Mouse (Mus musculus) neural tube, embryonic 14.5 days (tissue): ENCODE data around the gene Vcan. TPM values are rescaled to one million over a fixed set of nuclear protein-coding genes. Genes with fewer than 3 reads are reported as not detected.

Source experiments
- ATAC-seq: fragments of 200-750 bp; cut with Nextera tagmentation; 2 replicates; pipeline ENCODE4 v1.8.0; 2017; ENCODE audit warnings: low read depth, mild to moderate bottlenecking, moderate TSS enrichment, moderate library complexity
- H3K27ac ChIP-seq: fragments of 300-500 bp; sonication (generic); 2 replicates; pipeline ENCODE4 v1.5.1; 2014; ENCODE audit warnings: low read depth, mild to moderate bottlenecking, control low read depth, low read length, moderate library complexity, mixed read lengths
- H3K27me3 ChIP-seq: fragments of 300-500 bp; sonication (generic); 2 replicates; pipeline ENCODE4 v1.6.1; 2014; ENCODE audit warnings: low read length; ENCODE audit not compliant: control insufficient read depth, insufficient read depth
- H3K36me3 ChIP-seq: fragments of 300-500 bp; sonication (generic); 2 replicates; pipeline ENCODE4 v1.6.1; 2014; ENCODE audit warnings: low read length, mixed read lengths; ENCODE audit not compliant: control insufficient read depth, insufficient read depth
- H3K4me1 ChIP-seq: fragments of 300-500 bp; sonication (generic); 2 replicates; pipeline ENCODE4 v1.6.1; 2014; ENCODE audit warnings: low read length; ENCODE audit not compliant: control insufficient read depth, insufficient read depth
- H3K4me2 ChIP-seq: fragments of 300-500 bp; sonication (generic); 2 replicates; pipeline ENCODE4 v1.6.1; 2014; ENCODE audit warnings: mild to moderate bottlenecking, low read depth, low read length, control low read depth
- H3K4me3 ChIP-seq: fragments of 300-500 bp; sonication (generic); 2 replicates; pipeline ENCODE4 v1.5.1; 2014; ENCODE audit warnings: low read depth, low read length, control low read depth, mixed read lengths
- H3K9ac ChIP-seq: fragments of 300-500 bp; sonication (generic); replicated peaks from 2 replicates; pipeline ENCODE4 v1.6.1; 2014; ENCODE audit warnings: low read depth, mild to moderate bottlenecking, control low read depth, low read length, mixed read lengths
- H3K9me3 ChIP-seq: fragments of 300-500 bp; sonication (generic); 2 replicates; pipeline ENCODE4 v1.6.1; 2016; ENCODE audit warnings: low read length; ENCODE audit not compliant: control insufficient read depth
- WGBS: fragments of 180-500 bp; shearing (Covaris S2); extraction: QIAGEN DNeasy Blood & Tissue Kit; methylation state at CpG from one replicate; pipeline ENCODE4 v1.1.7; 2014; 5-methylcytosine and 5-hydroxymethylcytosine counted together
- polyA plus RNA-seq: library from polyadenylated mRNA; unstranded; fragments of >200 nt; fragmentation: Nextera tagmentation; extraction: Ambion mirVana; gene quantifications from 2 replicates; pipeline ENCODE4 v1.2.1, GENCODE M21; 2014

The Vcan gene
- polyA plus RNA-seq, 1 experiment from 2014 or later = 19.8 TPM

DNA sequence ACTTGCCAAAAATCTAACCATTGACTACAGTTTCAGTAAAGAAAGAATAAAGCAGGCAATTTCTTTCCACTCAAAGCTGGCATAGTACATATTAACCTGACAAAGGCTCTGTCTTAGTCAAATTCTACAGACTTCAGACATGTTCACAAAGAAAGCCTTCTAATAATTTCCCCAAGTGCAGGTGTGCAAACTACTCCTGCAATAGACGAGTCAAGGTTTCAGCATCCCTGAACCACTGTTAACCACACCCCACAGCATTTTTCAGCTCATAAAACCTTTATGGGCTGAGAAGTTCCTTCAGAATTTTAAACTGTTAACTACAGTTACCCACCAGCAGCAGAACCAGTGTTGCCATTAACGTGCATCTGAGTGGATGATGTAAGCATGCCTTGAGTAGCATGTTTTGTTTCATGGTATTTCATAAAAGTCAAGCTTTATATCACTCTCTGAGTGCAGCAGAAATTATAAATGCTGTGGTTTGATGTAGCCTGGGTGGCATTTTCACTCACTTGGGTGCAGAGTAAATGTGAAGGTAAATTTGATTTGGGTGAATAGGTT lies 42.2 kb downstream of the Vcan start:
- no peak overlapping the region for H3K4me2 ChIP-seq
- peaks cover 5% of the 10 kb centered on the region; the same call in 1 of the 2 replicates for H3K36me3 ChIP-seq
- WGBS = 89% methylated on average over 2 of the region's 2 CpGs
- no peaks in the 10 kb centered on the region for H3K9me3 ChIP-seq
- no peak overlapping the region for H3K9ac ChIP-seq
- no peak overlapping the region for H3K4me3 ChIP-seq
- no peak overlapping the region for H3K27ac ChIP-seq
- H3K4me1 ChIP-seq = no peaks in the 10 kb centered on the region
- H3K27me3 ChIP-seq = no peaks in the 10 kb centered on the region
- ATAC-seq = no peak

DNA sequence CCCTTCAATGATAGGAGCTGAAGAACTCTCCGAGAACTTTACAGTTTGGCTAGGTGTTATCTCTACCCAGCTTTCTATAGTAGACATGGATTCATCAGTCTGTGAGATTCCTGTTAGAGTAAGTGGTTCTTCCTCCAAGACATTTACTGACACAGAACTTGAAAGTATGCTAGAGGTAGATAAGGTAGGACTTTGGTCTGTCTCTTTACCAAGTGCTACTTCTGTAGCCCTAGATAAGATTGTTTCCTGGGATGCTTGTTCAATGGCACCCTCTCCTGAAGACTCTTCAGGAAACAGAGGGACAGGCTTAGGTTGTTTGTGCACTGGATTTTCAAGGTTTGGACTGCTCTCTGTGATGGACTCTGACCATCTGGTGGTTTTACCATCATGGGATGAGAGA lies 49.7 kb downstream of the Vcan start:
- H3K4me1 ChIP-seq = no peaks in the 10 kb centered on the region
- no peak for ATAC-seq
- whole genome bisulfite sequencing = 90% methylated on average over 1 of the region's 1 CpGs

DNA sequence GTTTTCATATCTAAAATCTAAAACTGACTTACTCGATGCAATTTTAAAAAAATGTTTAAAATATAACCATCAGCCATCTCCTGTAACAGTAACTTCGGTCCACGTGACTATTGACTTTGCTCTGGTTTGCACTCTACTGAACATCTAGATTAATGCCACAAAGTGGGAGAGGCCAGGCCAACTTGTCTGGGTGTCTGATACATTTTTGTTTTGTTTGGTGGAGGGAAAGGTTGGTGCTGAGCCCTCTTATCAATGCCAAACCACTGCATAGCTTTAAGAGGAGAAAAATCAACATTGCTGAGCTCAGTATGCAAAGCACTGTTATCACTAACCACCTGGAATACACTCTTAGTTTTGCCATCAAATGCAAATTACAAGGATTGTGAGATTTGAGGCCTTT lies 58.8 kb downstream of the Vcan start:
- H3K4me3 ChIP-seq = no peak overlapping the region
- ATAC-seq = no peak
- no peak overlapping the region for H3K4me2 ChIP-seq
- H3K27me3 ChIP-seq = no peaks in the 10 kb centered on the region
- H3K27ac ChIP-seq = no peak overlapping the region
- no peaks in the 10 kb centered on the region for H3K36me3 ChIP-seq
- H3K9me3 ChIP-seq = no peaks in the 10 kb centered on the region
- 97% methylated on average over 3 of the region's 3 CpGs for WGBS
- H3K4me1 ChIP-seq = no peaks in the 10 kb centered on the region
- H3K9ac ChIP-seq = no peak overlapping the region

More for the DNA sequence above, 49.7 kb downstream of the Vcan start:
- H3K36me3 ChIP-seq = no peaks in the 10 kb centered on the region
- H3K27me3 ChIP-seq = no peaks in the 10 kb centered on the region
- no peak overlapping the region for H3K4me2 ChIP-seq
- H3K9ac ChIP-seq = no peak overlapping the region
- H3K4me3 ChIP-seq = no peak overlapping the region
- H3K9me3 ChIP-seq = no peaks in the 10 kb centered on the region
- H3K27ac ChIP-seq = no peak overlapping the region

DNA sequence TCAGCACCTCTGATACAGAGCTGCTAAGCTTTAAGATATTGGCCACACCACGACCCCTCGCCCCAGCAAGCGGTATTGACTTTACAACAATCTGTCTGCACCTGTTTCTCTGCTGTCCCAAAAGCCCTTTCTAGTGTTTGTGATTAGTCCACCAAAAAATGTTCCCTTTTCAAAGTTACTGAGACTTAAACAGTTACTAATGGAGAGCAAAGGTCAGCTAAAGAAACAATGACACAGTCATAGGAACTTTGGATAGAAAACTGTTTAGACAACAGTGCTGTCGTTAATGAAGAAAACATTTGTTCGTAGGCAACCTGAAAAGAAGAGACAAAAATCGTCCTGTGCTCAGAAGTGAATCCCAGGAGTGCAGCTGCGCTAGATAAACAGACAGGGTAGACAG lies 60.1 kb downstream of the Vcan start:
- H3K4me3 ChIP-seq = no peak overlapping the region
- H3K4me2 ChIP-seq = no peak overlapping the region
- H3K9me3 ChIP-seq = no peaks in the 10 kb centered on the region
- no peaks in the 10 kb centered on the region for H3K27me3 ChIP-seq
- no peak for ATAC-seq
- no peaks in the 10 kb centered on the region for H3K4me1 ChIP-seq
- H3K36me3 ChIP-seq = no peaks in the 10 kb centered on the region
- no peak overlapping the region for H3K27ac ChIP-seq
- no peak overlapping the region for H3K9ac ChIP-seq
- 76% methylated on average over 7 of the region's 7 CpGs for WGBS

DNA sequence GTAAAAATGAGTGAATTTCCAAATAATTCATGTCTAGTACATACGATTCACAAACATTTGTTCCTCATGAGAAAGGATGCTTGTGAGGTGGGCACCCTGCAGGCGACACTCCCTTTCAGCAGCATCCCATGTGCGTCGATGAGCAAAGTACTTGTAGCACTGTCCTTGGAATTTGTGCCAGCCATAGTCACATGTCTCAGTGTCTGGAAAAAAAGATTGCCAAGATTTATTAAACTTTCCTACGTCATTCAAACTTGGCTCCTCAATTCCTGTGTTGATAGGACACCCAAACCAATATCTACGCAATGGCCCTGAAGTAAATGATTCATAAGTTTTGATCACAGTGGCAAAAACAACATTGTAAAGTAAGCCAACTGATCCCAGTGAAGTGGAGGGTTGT lies 62.6 kb downstream of the Vcan start:
- Histone ChIP-seq H3K4me3 (no peak overlapping the region), H3K36me3 (no peaks in the 10 kb centered on the region), H3K27me3 (no peaks in the 10 kb centered on the region), H3K9ac (no peak overlapping the region), H3K4me1 (no peaks in the 10 kb centered on the region), H3K27ac (no peak overlapping the region), H3K9me3 (no peaks in the 10 kb centered on the region), H3K4me2 (no peak overlapping the region)
- no peak for ATAC-seq
- WGBS = 92% methylated on average over 6 of the region's 6 CpGs

DNA sequence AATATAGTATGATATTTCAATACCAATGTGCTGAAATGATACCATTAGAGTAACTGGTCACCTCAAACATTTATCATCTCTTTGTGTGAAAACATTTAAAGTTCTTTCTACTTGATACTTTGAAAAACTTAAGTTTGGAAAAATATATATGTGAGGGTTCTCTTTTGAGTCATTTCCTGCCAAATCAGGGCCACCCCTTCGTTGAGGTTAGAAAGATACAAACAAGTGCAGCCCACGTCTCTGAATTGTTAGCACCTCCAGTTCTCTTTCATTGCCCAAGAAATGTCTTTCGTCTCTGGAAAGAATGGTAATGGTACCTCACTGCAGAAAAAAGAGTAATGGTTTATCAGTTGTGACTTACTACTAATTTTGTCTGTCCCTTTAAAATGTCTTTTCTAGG lies 71.8 kb downstream of the Vcan start:
- no peaks in the 10 kb centered on the region for H3K36me3 ChIP-seq
- no peaks in the 10 kb centered on the region for H3K9me3 ChIP-seq
- H3K9ac ChIP-seq = no peak overlapping the region
- H3K27me3 ChIP-seq = no peaks in the 10 kb centered on the region
- H3K4me3 ChIP-seq = no peak overlapping the region
- WGBS = 88% methylated on average over 3 of the region's 3 CpGs
- peaks cover 7% of the 10 kb centered on the region; the same call in 1 of the 2 replicates for H3K4me1 ChIP-seq
- no peak overlapping the region for H3K27ac ChIP-seq
- ATAC-seq = no peak
- no peak overlapping the region for H3K4me2 ChIP-seq

DNA sequence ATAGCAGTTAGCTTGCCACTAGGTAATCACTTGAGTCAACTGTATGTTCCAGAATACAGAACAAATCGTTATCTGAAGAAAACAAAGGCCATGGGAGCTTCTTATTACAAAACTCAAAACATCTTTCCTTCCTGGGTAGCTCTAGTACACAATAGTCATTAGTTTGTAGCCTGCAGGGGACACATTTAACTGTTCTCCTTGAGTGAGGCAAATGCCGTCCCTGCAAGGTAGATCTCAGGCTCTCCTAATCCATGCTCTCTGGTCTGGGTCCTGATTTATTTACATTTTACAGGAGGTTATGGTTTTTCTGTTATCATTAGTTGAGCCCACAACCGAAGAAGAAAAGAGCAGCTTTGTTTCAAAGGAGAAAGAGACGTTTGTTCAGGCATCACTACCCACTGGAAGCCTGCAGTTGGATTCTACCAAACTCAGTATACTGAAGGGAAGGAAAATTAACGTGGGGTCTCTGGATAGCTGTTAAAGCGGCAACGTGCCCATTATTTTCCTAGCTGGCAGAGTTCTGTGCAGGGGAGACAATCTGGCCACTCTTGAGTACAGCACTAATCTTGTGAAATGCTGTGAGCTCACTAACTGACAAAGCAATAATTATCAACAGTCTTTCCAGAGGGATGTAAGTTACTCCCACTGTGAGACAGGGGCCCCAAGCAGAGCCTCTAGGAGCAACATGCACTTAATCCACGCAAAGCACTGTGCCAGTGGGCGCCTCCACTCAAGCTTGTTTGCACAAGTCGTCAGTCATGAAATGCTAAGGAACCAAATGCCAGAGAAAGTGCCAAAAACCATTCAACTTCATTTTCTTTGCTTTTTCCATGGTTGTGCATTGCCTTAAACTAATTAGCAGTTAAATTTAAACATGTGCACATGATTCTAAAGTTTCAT lies 73.1 kb downstream of the Vcan start:
- Histone ChIP-seq H3K27ac (no peak overlapping the region; the same call in 1 of the 2 replicates), H3K9me3 (no peaks in the 10 kb centered on the region), H3K4me1 (peaks cover 7% of the 10 kb centered on the region; the same call in 1 of the 2 replicates), H3K4me2 (no peak overlapping the region), H3K9ac (no peak overlapping the region), H3K27me3 (no peaks in the 10 kb centered on the region), H3K4me3 (no peak overlapping the region), H3K36me3 (no peaks in the 10 kb centered on the region)
- peak; percentile 65 for ATAC-seq
- 50% methylated on average over 10 of the region's 10 CpGs for WGBS

DNA sequence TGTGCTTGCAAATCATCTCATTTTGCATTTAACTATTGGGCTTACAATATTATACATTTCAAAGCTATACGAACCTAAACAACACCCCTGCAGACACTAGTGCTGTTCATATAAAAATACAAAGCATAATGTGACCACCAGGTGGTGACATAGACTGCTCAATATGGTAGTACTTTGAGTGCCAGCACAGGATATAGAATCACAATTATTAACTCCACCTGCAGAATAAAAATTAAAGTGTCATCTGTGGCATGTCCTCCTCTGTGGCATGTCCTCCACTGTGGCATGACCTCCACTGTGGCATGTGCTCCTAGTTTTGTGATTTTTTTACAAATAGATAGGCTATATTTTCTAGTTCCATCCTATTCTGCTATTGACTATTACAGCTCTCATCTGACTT lies 74.2 kb downstream of the Vcan start:
- ATAC-seq = peak; percentile 68
- Histone ChIP-seq H3K9me3 (no peaks in the 10 kb centered on the region), H3K9ac (no peak overlapping the region), H3K4me2 (no peak overlapping the region), H3K27me3 (no peaks in the 10 kb centered on the region), H3K36me3 (no peaks in the 10 kb centered on the region), H3K27ac (no peak overlapping the region), H3K4me1 (peaks cover 7% of the 10 kb centered on the region; the same call in 1 of the 2 replicates), H3K4me3 (no peak overlapping the region)
- 86% methylated on average over 1 of the region's 1 CpGs for WGBS

DNA sequence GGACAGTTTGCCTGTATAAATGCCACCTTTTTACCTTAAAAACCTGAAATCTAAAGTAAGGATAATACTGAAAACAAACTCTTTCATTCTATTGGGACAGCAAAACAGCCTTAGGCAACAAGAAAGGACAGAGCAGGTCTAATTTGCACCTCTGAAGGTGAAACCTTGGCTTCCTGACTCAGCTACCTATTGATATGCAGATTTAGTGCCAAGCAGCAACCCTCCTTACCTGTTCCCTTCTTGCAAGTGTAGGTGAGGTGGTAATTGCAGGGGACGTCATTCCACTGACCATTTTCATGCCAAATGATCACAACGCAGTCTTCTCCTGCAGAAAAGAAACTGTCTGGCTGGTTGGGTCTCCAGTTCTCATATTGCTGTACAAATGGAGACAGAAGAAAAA lies 80.6 kb downstream of the Vcan start:
- WGBS = 78% methylated on average over 2 of the region's 2 CpGs
- Histone ChIP-seq H3K9me3 (no peaks in the 10 kb centered on the region), H3K4me2 (no peak overlapping the region), H3K36me3 (no peaks in the 10 kb centered on the region), H3K4me1 (no peaks in the 10 kb centered on the region), H3K9ac (no peak overlapping the region), H3K27ac (no peak overlapping the region), H3K4me3 (no peak overlapping the region), H3K27me3 (no peaks in the 10 kb centered on the region)
- ATAC-seq = no peak
